Mouse (Mus musculus) limb, embryonic 12.5 days (tissue): Measurements from ENCODE around the gene Il3. TPM values are rescaled to one million over a fixed set of nuclear protein-coding genes. Genes with fewer than 3 reads are reported as not detected.

Source experiments
- ATAC-seq: fragments of 200-750 bp; cut with Nextera tagmentation; 2 replicates; pipeline ENCODE4 v1.8.0; 2017; ENCODE audit warnings: low read depth, moderate TSS enrichment; ENCODE audit not compliant: insufficient number of reproducible peaks, insufficient read depth, low FRiP score, low TSS enrichment
- H3K27ac ChIP-seq: fragments of 300-500 bp; sonication (generic); 2 replicates; pipeline ENCODE4 v1.5.1; 2016; ENCODE audit warnings: mild to moderate bottlenecking, moderate library complexity
- H3K27me3 ChIP-seq: fragments of 300-500 bp; sonication (generic); 2 replicates; pipeline ENCODE4 v1.6.1; 2016; ENCODE audit warnings: mild to moderate bottlenecking, moderate library complexity
- H3K36me3 ChIP-seq: fragments of 300-500 bp; sonication (generic); 2 replicates; pipeline ENCODE4 v1.6.1; 2016; ENCODE audit warnings: mild to moderate bottlenecking, moderate library complexity
- H3K4me1 ChIP-seq: fragments of 300-500 bp; sonication (generic); replicated peaks from 2 replicates; pipeline ENCODE4 v1.6.1; 2016
- H3K4me2 ChIP-seq: fragments of 300-500 bp; sonication (generic); 2 replicates; pipeline ENCODE4 v1.6.1; 2016; ENCODE audit warnings: mild to moderate bottlenecking, moderate library complexity
- H3K4me3 ChIP-seq: fragments of 300-500 bp; sonication (generic); replicated peaks from 2 replicates; pipeline ENCODE4 v1.5.1; 2016; ENCODE audit warnings: mild to moderate bottlenecking
- H3K9ac ChIP-seq: fragments of 300-500 bp; sonication (generic); replicated peaks from 2 replicates; pipeline ENCODE4 v1.6.1; 2016; ENCODE audit warnings: mild to moderate bottlenecking, moderate library complexity
- H3K9me3 ChIP-seq: fragments of 300-500 bp; sonication (generic); 2 replicates; pipeline ENCODE4 v1.6.1; 2016; ENCODE audit warnings: mild to moderate bottlenecking, moderate library complexity
- WGBS: fragments of 180-500 bp; shearing (Covaris S2); methylation state at CpG from one replicate; pipeline ENCODE4 v1.1.7; 2016; 5-methylcytosine and 5-hydroxymethylcytosine counted together
- polyA plus RNA-seq: library from polyadenylated mRNA; unstranded; fragments of >200 nt; fragmentation: Nextera tagmentation; extraction: Ambion mirVana; gene quantifications from 2 replicates; pipeline ENCODE4 v1.2.1, GENCODE M21; 2016

Gene Il3
- polyA plus RNA-seq, 1 experiment from 2014 or later, result not detected

DNA sequence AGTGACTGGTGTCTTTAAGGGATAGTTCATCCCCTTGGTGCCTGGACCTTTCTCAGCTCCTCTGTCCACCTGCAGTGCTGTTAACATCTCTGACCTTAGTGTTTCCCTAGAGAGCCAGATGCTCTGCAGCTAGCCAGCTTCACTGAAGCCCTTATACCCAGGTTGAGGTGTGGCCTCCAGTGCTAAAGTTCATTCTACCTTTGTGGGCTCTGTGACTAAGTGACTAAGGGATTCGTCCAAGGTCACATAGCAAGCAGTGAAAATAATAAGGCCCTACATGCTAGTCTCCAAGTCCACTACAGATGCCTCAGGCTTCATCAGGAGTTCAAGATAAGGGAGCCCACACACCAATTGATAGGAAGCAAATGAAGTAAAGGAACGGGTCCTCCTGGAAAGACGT, 24.6 kb downstream of the Il3 start:
- Histone ChIP-seq H3K4me1 (no peaks in the 10 kb centered on the region), H3K27ac (no peak overlapping the region), H3K9ac (no peak overlapping the region), H3K36me3 (no peaks in the 10 kb centered on the region), H3K9me3 (no peaks in the 10 kb centered on the region), H3K4me2 (no peak overlapping the region), H3K27me3 (no peaks in the 10 kb centered on the region), H3K4me3 (no peak overlapping the region)
- WGBS, result 80% methylated on average over 3 of the region's 3 CpGs
- no peak for ATAC-seq

GRCm38 (mm10) chr11:54236939-54237338, 30.1 kb downstream of the Il3 start:
- Histone ChIP-seq H3K4me2 (no peak overlapping the region), H3K27ac (no peak overlapping the region), H3K9ac (no peak overlapping the region), H3K4me1 (no peaks in the 10 kb centered on the region), H3K27me3 (no peaks in the 10 kb centered on the region), H3K4me3 (no peak overlapping the region), H3K36me3 (no peaks in the 10 kb centered on the region), H3K9me3 (no peaks in the 10 kb centered on the region)
- ATAC-seq, result no peak
- 69% methylated on average over 2 of the region's 2 CpGs for WGBS

DNA sequence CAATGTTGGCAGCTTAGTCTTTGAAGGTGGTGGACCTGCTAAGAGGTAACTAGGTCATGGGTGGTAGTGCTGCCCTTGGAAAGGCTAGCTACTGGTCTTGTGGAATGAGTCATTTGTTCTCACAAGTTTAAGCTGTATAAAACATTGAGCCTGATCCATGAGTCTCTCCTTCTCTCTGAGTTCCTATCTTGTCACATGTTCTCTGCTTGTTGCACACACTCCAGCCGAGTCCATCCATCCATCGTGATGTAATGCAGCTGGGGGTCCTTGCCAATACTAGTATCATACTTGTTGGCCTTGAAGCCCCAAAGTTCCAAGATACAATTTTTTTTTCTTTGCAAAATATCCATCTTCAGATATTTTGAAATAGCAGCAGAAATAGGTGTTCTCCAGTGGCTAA, 39.6 kb downstream of the Il3 start:
- no peak overlapping the region for H3K4me3 ChIP-seq
- no peaks in the 10 kb centered on the region for H3K27me3 ChIP-seq
- no peak for ATAC-seq
- WGBS, result 89% methylated on average over 2 of the region's 2 CpGs
- no peak overlapping the region for H3K9ac ChIP-seq
- H3K9me3 ChIP-seq, result no peaks in the 10 kb centered on the region
- no peaks in the 10 kb centered on the region for H3K36me3 ChIP-seq
- H3K4me2 ChIP-seq, result no peak overlapping the region
- H3K4me1 ChIP-seq, result no peaks in the 10 kb centered on the region
- H3K27ac ChIP-seq, result no peak overlapping the region

DNA sequence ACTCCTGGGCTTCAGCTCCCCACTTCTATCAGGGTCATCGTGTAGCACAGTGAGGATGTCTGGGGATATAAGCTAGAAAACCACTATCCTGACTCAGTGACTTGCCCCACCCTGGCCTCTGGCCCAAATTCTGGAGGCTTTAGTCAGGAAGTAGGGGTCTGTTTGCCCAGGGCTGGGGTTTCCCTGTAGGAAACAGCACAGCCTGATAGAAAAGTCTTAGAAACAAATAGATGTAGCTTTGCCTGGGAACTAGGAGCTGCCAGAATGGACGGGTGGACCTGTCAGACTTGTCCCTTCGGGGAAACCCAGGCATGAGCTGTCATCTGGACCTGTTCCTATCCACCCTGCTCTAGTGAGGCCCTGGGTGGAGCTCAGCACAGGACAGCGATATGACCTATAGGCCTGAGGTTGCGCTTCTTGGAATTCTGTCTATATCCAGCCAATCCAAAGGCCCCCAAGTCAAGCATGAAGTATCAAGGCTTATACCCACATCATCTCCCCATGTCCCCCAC, 42.5 kb downstream of the Il3 start:
- no peaks in the 10 kb centered on the region for H3K36me3 ChIP-seq
- 87% methylated on average over 5 of the region's 5 CpGs for WGBS
- no peak overlapping the region for H3K9ac ChIP-seq
- no peak overlapping the region for H3K27ac ChIP-seq
- ATAC-seq, result no peak
- H3K27me3 ChIP-seq, result no peaks in the 10 kb centered on the region
- no peak overlapping the region for H3K4me3 ChIP-seq
- H3K4me1 ChIP-seq, result no peaks in the 10 kb centered on the region
- H3K4me2 ChIP-seq, result no peak overlapping the region
- H3K9me3 ChIP-seq, result no peaks in the 10 kb centered on the region

GRCm38 (mm10) chr11:54223637-54224474, 43.2 kb downstream of the Il3 start:
- Histone ChIP-seq H3K4me3 (no peak overlapping the region), H3K36me3 (no peaks in the 10 kb centered on the region), H3K27me3 (no peaks in the 10 kb centered on the region), H3K9ac (no peak overlapping the region), H3K4me1 (no peaks in the 10 kb centered on the region), H3K27ac (no peak overlapping the region), H3K9me3 (no peaks in the 10 kb centered on the region), H3K4me2 (no peak overlapping the region)
- WGBS, result 85% methylated on average over 9 of the region's 9 CpGs
- ATAC-seq, result no peak; the same call in 1 of the 2 replicates

DNA sequence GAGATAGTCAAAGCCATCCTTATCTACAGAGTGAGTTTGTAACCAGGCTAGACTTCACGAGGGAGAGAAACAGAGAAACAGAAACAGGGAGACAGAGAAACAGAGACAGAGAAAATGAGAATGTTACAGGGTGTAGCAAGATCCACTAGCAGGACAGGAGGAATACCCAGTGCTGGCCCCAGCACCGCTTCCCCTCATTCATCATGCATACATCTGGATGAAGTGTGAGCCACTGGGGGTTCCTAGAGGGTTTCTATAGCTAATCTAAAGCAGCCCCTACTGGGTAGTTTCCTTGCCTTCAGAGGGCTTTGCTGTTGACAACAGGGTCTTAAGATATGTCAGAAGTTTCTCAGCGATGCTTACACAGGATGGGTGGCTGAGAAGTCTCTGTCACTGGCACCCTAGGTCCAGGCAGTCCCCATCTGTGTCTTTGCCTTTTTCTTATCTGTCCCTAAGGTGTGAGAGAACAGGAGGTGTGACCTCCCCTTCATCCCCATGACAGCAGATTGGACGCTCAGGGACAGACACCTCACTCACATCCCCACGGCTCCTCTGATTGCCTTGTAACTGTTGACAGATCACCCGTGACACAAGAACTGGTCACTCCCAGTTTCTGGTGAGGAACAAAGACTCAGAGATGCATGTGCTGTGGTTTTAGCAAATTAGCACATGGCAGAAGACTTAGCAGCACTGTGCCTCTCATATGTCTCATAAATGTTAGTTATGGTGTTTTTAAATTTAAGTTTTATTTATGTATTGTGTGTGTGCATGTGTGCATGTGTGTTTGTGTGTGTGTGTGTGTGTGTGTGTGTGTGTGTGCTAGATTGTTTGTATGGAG, 47.0 kb downstream of the Il3 start:
- H3K36me3 ChIP-seq, result no peaks in the 10 kb centered on the region
- H3K4me2 ChIP-seq, result no peak overlapping the region
- H3K4me1 ChIP-seq, result no peaks in the 10 kb centered on the region
- H3K9ac ChIP-seq, result no peak overlapping the region
- WGBS, result 34% methylated on average over 6 of the region's 6 CpGs
- no peak overlapping the region for H3K4me3 ChIP-seq
- no peak for ATAC-seq
- H3K27me3 ChIP-seq, result no peaks in the 10 kb centered on the region
- no peak overlapping the region for H3K27ac ChIP-seq
- H3K9me3 ChIP-seq, result no peaks in the 10 kb centered on the region

GRCm38 (mm10) chr11:54219191-54219590, 47.9 kb downstream of the Il3 start:
- Histone ChIP-seq H3K4me2 (no peak overlapping the region), H3K27ac (no peak overlapping the region), H3K9ac (no peak overlapping the region), H3K36me3 (no peaks in the 10 kb centered on the region), H3K4me3 (no peak overlapping the region), H3K27me3 (no peaks in the 10 kb centered on the region), H3K4me1 (no peaks in the 10 kb centered on the region), H3K9me3 (no peaks in the 10 kb centered on the region)
- no peak for ATAC-seq
- 90% methylated on average over 1 of the region's 1 CpGs for WGBS

DNA sequence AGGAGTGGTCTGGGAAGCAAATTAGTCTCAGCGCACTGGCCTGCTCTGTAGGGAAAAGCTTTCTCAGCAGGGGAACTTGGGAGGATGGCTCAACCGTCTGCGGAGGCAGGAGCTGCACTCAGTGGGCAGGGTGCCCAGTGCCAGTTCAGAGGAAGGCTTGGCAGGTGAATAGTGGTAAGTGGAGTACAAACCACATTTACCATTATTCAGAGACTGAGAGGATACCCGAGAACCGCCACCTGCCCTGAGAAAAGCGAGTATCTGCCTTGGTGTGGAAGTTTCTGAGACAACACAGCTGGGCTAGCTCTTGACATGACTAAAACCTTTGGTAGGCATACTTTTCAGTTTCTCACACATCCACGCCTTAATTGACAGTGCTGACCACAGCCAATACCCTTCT, 49.7 kb downstream of the Il3 start:
- H3K4me2 ChIP-seq, result no peak overlapping the region
- no peak overlapping the region for H3K9ac ChIP-seq
- H3K27ac ChIP-seq, result no peak overlapping the region
- no peak overlapping the region for H3K4me3 ChIP-seq
- 73% methylated on average over 7 of the region's 7 CpGs for WGBS
- H3K4me1 ChIP-seq, result no peaks in the 10 kb centered on the region
- ATAC-seq, result no peak
- H3K36me3 ChIP-seq, result no peaks in the 10 kb centered on the region
- H3K27me3 ChIP-seq, result no peaks in the 10 kb centered on the region
- no peaks in the 10 kb centered on the region for H3K9me3 ChIP-seq

- Histone ChIP-seq H3K9ac (no peak overlapping the region), H3K4me1 (no peaks in the 10 kb centered on the region), H3K4me3 (no peak overlapping the region), H3K9me3 (no peaks in the 10 kb centered on the region), H3K27ac (no peak overlapping the region), H3K27me3 (no peaks in the 10 kb centered on the region), H3K36me3 (no peaks in the 10 kb centered on the region), H3K4me2 (no peak overlapping the region)
- no peak for ATAC-seq
- WGBS, result 81% methylated on average over 6 of the region's 6 CpGs
These were observed 51.0 kb downstream of the Il3 start for GRCm38 (mm10) chr11:54216091-54216490.
